Mouse (Mus musculus) gastrocnemius, postnatal 25 days (tissue): Measurements from ENCODE around the gene Igf1. TPM values are rescaled to one million over a fixed set of nuclear protein-coding genes. Genes with fewer than 3 reads are reported as not detected.

Experiments
- DNase-seq: peaks from one replicate; pipeline ENCODE4 v3.0.0; 2022
- total RNA-seq, 2 experiments: library from RNA; stranded (reverse); gene quantifications; 1 replicate in 1 of 2; 2 replicates in 1 of 2; pipeline ENCODE4 v1.2.3; 2021

The Igf1 gene
- total RNA-seq, 2 experiments from 2014 or later = 29.5 to 30.2 TPM

- DNase-seq = no peak
Observed at GRCm38 (mm10) chr10:87897331-87897730, 39.3 kb downstream of the Igf1 start.

GRCm38 (mm10) chr10:87898826-87899225, 40.8 kb downstream of the Igf1 start:
- DNase-seq = no peak

DNA sequence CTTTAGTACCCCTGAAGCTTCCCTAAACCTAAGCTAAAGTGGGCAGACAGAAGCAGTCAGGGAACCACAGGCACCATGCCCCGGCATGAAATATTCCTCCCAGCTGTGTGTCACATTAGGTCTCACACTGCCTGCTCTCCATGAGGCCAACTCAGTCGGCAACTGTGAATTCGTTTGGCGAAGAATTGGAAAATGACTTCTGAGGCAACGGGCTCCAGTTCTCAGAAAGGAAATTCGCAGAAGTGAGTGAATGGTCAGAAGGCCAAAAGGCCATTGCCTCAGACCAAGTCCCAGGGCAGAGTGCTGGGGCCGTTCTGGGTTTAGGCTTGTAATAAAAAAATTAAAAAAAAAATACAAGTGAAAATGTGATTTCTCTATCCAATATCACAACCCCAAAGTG, 43.9 kb downstream of the Igf1 start:
- DNase-seq = peak; percentile 69

DNA sequence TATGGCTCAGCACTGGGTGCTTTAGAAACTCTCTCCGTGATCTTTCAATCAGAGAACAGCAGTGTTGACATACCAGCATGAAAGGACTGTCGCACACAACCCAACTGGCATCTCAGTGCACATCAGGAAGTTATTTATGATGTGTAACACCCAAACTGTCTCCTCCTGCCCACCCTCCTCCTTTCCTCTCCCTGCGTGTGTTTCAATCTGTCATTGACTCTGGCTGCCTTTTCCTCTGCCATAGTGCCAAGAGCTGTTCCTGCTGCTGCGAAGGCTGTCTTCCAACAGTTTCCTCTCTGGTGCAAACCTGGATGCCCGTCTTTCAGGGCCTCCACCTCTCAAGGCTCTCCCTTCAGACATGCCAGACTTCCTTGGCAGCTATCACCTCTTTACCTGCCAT, 46.3 kb downstream of the Igf1 start:
- no peak for DNase-seq

GRCm38 (mm10) chr10:87905087-87905486, 47.0 kb downstream of the Igf1 start:
- DNase-seq = no peak

- no peak for DNase-seq
Observed at GRCm38 (mm10) chr10:87906121-87906520, 48.1 kb downstream of the Igf1 start.

DNA sequence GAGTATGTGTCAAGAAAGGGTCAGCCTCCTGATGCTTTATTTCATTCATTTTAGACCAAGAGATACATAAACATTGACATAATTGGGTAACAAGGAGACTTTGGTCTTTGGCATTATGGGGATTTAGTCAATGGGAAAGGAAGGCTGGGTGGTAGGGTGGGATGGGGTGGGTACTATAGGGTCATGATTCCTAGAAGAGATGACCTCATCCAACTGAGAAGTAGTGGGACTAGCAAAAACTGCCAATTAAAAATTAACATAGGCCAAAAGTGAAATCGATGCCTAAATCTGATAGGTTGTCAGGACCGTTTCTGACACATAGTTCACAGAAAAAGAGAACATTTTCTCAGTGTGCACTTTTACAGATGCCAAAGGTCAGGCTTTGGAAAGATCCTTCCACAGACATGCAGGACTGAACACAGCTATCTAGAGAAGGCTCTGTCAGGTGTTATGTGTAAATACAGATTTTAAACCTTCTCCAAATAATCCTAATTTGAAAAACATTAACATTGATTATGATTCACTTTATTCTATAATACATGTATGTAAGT, 48.8 kb downstream of the Igf1 start:
- no peak for DNase-seq

GRCm38 (mm10) chr10:87913852-87914251, 55.8 kb downstream of the Igf1 start:
- DNase-seq = no peak

DNA sequence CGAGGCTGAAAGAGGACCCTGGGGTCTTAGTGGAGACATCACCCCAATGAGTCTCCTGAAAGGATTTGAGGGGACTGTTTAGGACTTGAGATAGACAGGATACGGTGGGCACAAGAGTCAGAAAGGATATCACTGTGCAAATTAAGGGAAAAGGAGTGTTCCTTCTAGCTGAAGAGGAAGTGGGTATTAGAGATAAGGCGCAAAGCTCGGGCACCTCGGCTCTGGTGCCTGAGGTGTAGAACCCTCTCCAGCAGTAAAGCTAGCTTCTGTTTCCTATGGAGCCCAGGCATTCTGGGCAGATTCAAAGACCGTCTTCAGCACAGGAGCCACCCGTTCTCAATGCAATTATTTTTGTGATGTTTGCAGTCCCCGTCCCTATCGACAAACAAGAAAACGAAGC, 56.9 kb downstream of the Igf1 start:
- no peak for DNase-seq

GRCm38 (mm10) chr10:87915782-87916181, 57.7 kb downstream of the Igf1 start:
- no peak for DNase-seq

- DNase-seq = no peak
Observed at GRCm38 (mm10) chr10:87922263-87922662, 64.2 kb downstream of the Igf1 start.

DNA sequence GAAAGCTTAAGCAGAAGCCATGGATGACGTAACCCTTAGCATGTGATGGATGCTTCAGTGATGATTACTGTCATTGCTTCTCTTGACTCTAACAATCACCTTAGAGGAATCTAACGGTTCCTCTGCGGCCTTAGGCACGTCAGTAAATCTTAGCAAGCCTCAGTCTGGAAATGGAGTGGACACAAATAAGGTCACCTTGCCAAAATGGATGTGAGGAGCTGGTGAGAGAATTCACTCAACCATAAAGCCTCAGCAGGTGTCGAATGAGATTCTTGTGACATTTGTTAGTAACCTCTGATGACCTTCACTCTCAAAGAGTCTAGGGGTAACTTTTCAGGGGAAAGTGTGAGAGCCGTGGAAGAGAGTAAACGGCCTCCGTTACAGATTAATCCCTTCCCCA, 68.5 kb downstream of the Igf1 start:
- DNase-seq = no peak

DNA sequence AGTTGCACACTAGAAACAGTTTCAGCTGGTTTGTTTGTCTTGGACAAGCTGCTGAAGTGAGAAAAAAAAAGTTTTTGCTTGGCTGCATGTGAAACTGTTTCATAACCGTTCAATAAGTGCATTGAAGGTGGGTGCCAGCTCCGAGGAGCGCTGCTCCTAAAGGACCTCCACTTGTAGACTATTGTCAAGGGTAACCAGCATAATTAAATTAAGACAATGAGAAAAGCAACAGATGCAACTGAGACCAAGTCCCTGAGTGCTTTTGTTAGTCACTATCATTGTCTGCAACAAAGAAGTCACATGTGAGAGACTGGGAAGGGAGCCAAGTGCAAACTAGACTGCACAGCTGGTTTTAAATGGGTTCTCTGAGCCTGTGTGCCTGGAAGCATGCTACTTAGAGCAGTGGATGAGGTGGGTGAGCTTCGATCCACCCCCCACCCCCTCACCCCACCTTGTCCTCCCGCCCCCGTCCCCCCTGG, 69.1 kb downstream of the Igf1 start:
- peak; percentile 45 for DNase-seq

GRCm38 (mm10) chr10:87948192-87948591, 90.1 kb downstream of the Igf1 start:
- no peak for DNase-seq

DNA sequence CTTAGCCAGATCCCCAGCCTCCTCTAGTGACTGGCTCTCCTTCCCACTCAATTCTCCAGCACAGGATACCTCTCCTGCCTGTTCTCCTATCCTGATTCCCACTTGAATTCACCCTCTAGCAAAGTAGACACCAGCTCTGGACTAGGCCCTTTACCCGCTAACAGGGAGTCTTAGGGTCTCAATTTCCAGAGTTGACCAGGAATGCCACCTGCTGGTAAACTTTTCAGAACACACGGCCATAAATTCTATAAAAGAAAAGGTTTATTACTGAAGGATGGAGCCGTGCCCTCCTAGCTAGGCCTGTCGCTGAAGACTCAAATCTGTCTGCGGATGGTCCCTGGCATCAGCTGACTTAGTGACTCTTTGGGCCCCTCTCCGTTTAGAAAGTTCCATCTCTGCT, 113.5 kb downstream of the Igf1 start:
- DNase-seq = no peak

DNA sequence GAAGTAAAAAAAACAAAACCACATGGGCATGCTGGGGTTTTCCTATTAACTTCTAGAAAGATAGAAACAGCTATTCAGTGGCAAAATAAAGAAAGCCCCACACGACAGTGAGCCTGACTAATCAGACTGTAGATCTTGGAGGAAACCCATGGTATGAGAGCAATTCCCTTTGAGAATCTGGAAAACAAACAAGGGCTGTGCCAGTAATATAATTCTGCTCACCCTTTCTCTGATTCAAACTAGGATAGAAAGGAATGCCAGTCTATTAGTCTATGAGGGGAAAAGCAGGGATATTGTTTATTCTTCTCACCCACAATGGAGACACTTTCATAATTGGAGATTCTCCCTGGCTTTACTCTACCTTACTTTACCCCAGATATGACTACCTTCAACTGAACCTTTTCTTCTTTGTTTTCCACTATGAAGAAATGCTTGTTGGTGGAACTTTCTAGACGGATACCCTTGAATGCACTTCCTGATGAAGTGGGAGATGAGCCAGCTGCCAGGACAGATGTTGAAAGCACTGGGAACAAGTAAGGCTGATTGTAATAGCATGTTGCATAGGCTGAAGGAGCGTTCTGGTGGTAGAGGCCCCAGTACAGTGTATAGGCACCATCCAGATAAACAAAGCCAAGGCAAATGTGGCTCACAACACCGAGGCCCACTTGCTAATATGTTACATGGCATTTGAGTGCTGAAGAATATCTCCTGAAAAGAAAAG, 116.0 kb downstream of the Igf1 start:
- DNase-seq = no peak

GRCm38 (mm10) chr10:87985375-87985774, 127.3 kb downstream of the Igf1 start:
- no peak for DNase-seq

GRCm38 (mm10) chr10:87986201-87986600, 128.1 kb downstream of the Igf1 start:
- no peak for DNase-seq

Other genes starting within 250 kb of the Igf1 start
- gene Pmch, start 232.8 kb downstream of the Igf1 start, total RNA-seq = not detected